Mouse (Mus musculus): ENCODE measurements around the gene Eed. TPM values are rescaled to one million over a fixed set of nuclear protein-coding genes. Genes with fewer than 3 reads are reported as not detected.
A peak's percentile ranks its signal among the peaks of the same experiment; 100 is the strongest.
"Not testable (repeated sequence)": the region's sequence is repeated elsewhere in the genome, so short reads cannot be mapped to it uniquely, and the experiment has no call there.

The Eed gene
- polyA plus RNA-seq, 1 experiment from 2014 or later, result 86.1 TPM

DNA sequence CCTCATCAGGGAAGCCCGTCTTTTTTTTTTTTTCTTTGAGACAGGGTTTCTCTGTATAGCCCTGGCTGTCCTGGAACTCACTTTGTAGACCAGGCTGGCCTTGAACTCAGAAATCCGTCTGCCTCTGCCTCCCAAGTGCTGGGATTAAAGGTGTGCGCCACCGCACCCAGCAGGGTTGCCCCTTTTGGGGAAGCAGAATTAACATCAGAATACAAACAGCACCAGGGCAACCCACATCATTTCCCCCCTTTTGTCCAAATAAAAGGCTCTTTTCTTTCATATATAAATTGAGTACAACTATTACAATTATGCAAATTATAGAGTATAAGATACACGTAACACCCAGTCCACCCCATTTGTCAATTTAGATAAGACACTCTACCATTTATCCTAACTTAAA lies 16.7 kb upstream of the Eed start:
- not testable (repeated sequence) for H3K27ac ChIP-seq (ENCODE audit: low read depth, low read length); H3K9ac ChIP-seq (ENCODE audit: low read depth, low read length); H3K4me3 ChIP-seq (ENCODE audit: low read length); H3K4me2 ChIP-seq (replicated peaks; ENCODE audit: low read depth, low read length); H3K9me3 ChIP-seq (ENCODE audit: control insufficient read depth, low read length); H3K27me3 ChIP-seq (ENCODE audit: control insufficient read depth, insufficient read depth, low read length); H3K4me1 ChIP-seq (ENCODE audit: control insufficient read depth, insufficient read depth, low read length); H3K36me3 ChIP-seq (ENCODE audit: control insufficient read depth, insufficient read depth, low read length); ATAC-seq (ENCODE audit: low FRiP score, low TSS enrichment)
- 34% methylated on average over 5 of the region's 5 CpGs for WGBS

DNA sequence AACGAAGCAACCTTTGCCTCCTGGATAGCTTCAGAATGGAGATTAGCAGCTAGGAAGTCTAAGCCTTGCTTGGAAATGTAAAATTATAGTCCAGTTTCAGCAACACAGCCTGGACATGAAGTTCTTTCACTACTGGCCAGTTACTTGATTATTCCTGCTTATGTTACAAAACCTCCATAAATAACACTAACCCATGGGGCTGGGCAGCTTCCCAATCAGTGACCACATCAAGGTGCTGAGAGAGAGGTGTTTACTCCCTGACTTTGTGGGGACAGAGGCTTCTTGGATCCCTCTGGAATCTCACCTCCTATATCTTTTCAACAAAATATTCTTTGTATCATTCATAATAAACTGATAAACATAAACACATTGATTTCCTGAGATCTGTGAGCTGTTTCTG lies 12.3 kb upstream of the Eed start:
- Histone ChIP-seq H3K4me1 (ENCODE audit: control insufficient read depth, insufficient read depth, low read length) (no peaks in the 10 kb centered on the region), H3K27me3 (ENCODE audit: control insufficient read depth, insufficient read depth, low read length) (no peaks in the 10 kb centered on the region), H3K4me2 (replicated peaks; ENCODE audit: low read depth, low read length) (no peak overlapping the region), H3K9me3 (ENCODE audit: control insufficient read depth, low read length) (no peaks in the 10 kb centered on the region), H3K36me3 (ENCODE audit: control insufficient read depth, insufficient read depth, low read length) (no peaks in the 10 kb centered on the region), H3K27ac (ENCODE audit: low read depth, low read length) (no peak overlapping the region), H3K4me3 (ENCODE audit: low read length) (no peak overlapping the region), H3K9ac (ENCODE audit: low read depth, low read length) (no peak overlapping the region)
- ATAC-seq (ENCODE audit: low FRiP score, low TSS enrichment), result no peak
- WGBS, result 86% methylated on average over 1 of the region's 1 CpGs

DNA sequence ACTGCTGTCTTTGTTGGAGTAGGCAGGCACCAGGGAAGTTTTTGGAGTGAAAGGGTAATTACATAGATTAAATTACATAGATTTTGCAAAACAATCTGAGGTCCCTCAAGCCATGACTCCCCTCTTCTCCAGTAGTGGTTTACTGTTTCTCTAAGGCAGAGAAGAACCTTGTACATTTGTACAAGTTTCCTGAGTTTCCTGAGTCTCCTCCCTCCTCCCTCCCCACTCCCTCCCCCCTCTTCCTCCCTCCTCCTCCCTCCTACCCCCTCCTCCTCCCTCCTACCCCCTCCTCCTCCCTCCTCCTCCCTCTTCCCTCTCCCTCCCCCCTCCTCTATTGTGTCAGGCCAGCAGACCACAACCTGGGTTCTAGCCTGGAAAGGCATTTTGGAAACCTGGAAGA lies 3.6 kb upstream of the Eed start:
- no peak overlapping the region for H3K9ac ChIP-seq (ENCODE audit: low read depth, low read length)
- ATAC-seq (ENCODE audit: low FRiP score, low TSS enrichment), result no peak
- H3K27me3 ChIP-seq (ENCODE audit: control insufficient read depth, insufficient read depth, low read length), result no peaks in the 10 kb centered on the region
- no peak overlapping the region; the same call in 1 of the 2 replicates for H3K27ac ChIP-seq (ENCODE audit: low read depth, low read length)
- H3K9me3 ChIP-seq (ENCODE audit: control insufficient read depth, low read length), result no peaks in the 10 kb centered on the region
- no peak overlapping the region for H3K4me3 ChIP-seq (ENCODE audit: low read length)
- no peak overlapping the region for H3K4me2 ChIP-seq (replicated peaks; ENCODE audit: low read depth, low read length)
- H3K4me1 ChIP-seq (ENCODE audit: control insufficient read depth, insufficient read depth, low read length), result no peaks in the 10 kb centered on the region
- no peaks in the 10 kb centered on the region for H3K36me3 ChIP-seq (ENCODE audit: control insufficient read depth, insufficient read depth, low read length)

DNA sequence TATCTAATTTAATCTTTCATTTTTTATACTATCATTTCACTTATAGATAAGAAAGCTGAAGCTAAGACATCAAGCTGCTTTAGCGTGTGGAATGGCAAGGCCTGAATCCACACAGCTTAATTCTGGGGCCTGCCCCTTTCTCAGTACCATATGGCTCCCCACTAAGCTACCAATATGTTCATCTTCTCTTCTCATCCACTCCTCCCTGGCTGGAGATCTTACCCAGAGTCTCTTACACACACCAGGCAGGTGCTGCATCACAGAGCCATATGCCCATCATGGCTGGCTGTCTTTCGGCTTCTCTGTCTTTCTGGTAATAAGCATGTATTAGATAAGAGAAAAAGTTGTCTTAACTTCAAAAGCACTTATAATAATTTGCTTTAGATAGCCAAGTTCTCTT lies 2.7 kb upstream of the Eed start:
- Histone ChIP-seq H3K4me1 (ENCODE audit: control insufficient read depth, insufficient read depth, low read length) (peaks cover 8% of the 10 kb centered on the region; the same call in 1 of the 2 replicates), H3K27me3 (ENCODE audit: control insufficient read depth, insufficient read depth, low read length) (no peaks in the 10 kb centered on the region), H3K9ac (ENCODE audit: low read depth, low read length) (no peak overlapping the region), H3K9me3 (ENCODE audit: control insufficient read depth, low read length) (no peaks in the 10 kb centered on the region), H3K4me3 (ENCODE audit: low read length) (no peak overlapping the region), H3K27ac (ENCODE audit: low read depth, low read length) (no peak overlapping the region), H3K36me3 (ENCODE audit: control insufficient read depth, insufficient read depth, low read length) (no peaks in the 10 kb centered on the region), H3K4me2 (replicated peaks; ENCODE audit: low read depth, low read length) (no peak overlapping the region)
- WGBS, result 91% methylated on average over 2 of the region's 2 CpGs
- no peak for ATAC-seq (ENCODE audit: low FRiP score, low TSS enrichment)

DNA sequence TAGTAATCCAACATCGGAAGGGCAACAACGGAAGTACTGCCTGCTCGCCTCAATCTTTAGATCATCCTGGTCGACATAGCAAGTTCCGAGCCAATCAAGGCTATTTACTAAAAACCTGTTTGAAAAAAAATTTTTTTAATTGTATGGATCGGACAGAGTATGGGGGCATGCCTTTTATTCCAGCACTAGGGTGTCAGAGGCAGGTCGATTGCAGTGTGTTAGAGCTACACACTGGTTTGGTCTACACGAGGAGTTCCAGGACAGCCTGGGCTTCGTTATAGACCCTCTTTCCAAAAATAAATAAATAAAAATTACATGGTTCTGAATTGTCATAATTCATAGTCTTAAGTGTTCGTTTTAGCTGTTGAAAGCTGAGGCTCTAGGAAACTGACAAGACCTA lies 774 bp upstream of the Eed start:
- peak overlapping the region; percentile 49 for H3K4me2 ChIP-seq (replicated peaks; ENCODE audit: low read depth, low read length)
- H3K27me3 ChIP-seq (ENCODE audit: control insufficient read depth, insufficient read depth, low read length), result no peaks in the 10 kb centered on the region
- H3K9ac ChIP-seq (ENCODE audit: low read depth, low read length), result peak overlapping the region; percentile 92
- peak; percentile 30; the same call in 1 of the 2 replicates for ATAC-seq (ENCODE audit: low FRiP score, low TSS enrichment)
- WGBS, result 10% methylated on average over 10 of the region's 10 CpGs
- H3K9me3 ChIP-seq (ENCODE audit: control insufficient read depth, low read length), result no peaks in the 10 kb centered on the region
- peaks cover 9% of the 10 kb centered on the region; the same call in 1 of the 2 replicates for H3K4me1 ChIP-seq (ENCODE audit: control insufficient read depth, insufficient read depth, low read length)
- peak overlapping the region; percentile 74 for H3K4me3 ChIP-seq (ENCODE audit: low read length)
- peak overlapping the region; percentile 100 for H3K27ac ChIP-seq (ENCODE audit: low read depth, low read length)
- peaks cover 4% of the 10 kb centered on the region; the same call in 1 of the 2 replicates for H3K36me3 ChIP-seq (ENCODE audit: control insufficient read depth, insufficient read depth, low read length)

DNA sequence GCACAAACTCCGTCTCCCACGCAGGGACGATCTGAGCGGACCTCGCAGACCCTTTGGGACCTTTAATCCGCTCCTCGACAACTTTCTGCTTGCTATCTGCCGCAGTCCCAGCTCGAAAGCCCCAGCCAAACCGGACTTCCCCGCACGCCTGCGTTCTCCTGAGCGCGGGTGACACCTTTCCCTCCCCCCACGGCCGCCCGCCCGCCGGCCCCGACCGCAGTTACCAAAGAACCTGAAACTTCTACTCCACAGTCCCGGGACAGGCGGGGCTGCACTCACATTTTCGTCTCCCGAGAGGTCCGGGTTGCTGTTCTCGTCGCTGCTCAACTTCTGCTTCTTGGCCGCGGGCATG lies 674 bp downstream of the Eed start:
- H3K9ac ChIP-seq (ENCODE audit: low read depth, low read length), result peak overlapping the region; percentile 92
- under 1% methylated on average over 31 of the region's 31 CpGs for WGBS
- H3K4me2 ChIP-seq (replicated peaks; ENCODE audit: low read depth, low read length), result peak overlapping the region; percentile 49
- no peaks in the 10 kb centered on the region for H3K9me3 ChIP-seq (ENCODE audit: control insufficient read depth, low read length)
- no peak; the same call in 1 of the 2 replicates for ATAC-seq (ENCODE audit: low FRiP score, low TSS enrichment)
- H3K27ac ChIP-seq (ENCODE audit: low read depth, low read length), result peak overlapping the region; percentile 100
- H3K4me1 ChIP-seq (ENCODE audit: control insufficient read depth, insufficient read depth, low read length), result peaks cover 9% of the 10 kb centered on the region; the same call in 1 of the 2 replicates
- no peaks in the 10 kb centered on the region for H3K27me3 ChIP-seq (ENCODE audit: control insufficient read depth, insufficient read depth, low read length)
- peak overlapping the region; percentile 74 for H3K4me3 ChIP-seq (ENCODE audit: low read length)
- H3K36me3 ChIP-seq (ENCODE audit: control insufficient read depth, insufficient read depth, low read length), result peaks cover 16% of the 10 kb centered on the region

DNA sequence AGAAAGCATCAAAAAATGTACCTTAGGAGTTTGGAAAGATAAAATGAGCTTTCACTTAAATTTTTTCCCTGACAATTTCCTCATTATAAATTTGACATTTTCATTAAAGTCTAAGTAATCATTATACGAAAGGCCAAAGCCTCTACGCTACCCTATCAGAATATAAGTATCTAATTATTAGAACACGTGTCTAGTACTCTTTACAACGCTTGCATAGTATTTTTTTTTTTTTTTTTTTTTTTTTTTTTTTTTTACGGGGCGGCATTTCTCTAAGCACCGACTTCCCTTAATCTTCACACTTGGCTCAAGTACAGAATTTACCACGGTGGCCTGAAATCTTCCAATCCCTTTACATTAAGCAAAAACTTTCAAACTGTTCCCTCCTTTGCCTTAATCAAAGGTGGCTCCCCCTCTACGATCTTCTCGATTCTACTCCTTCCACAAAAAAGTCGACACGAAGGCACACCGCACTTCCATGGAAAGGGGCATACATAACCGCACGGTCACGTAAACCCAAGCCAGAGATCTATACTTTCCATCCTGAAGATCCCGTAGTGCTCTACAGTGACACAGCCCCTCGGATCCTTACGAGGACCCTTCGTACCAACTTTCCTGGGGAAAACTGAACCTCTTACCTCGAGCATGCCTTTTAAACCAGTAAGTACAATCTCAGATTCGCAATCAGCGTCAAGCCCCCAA lies 1.2 kb downstream of the Eed start:
- Histone ChIP-seq H3K36me3 (ENCODE audit: control insufficient read depth, insufficient read depth, low read length) (peaks cover 19% of the 10 kb centered on the region), H3K4me2 (replicated peaks; ENCODE audit: low read depth, low read length) (peak overlapping the region; percentile 49), H3K27me3 (ENCODE audit: control insufficient read depth, insufficient read depth, low read length) (no peaks in the 10 kb centered on the region), H3K27ac (ENCODE audit: low read depth, low read length) (peak overlapping the region; percentile 100), H3K4me3 (ENCODE audit: low read length) (peak overlapping the region; percentile 74), H3K9me3 (ENCODE audit: control insufficient read depth, low read length) (no peaks in the 10 kb centered on the region), H3K4me1 (ENCODE audit: control insufficient read depth, insufficient read depth, low read length) (peaks cover 9% of the 10 kb centered on the region; the same call in 1 of the 2 replicates), H3K9ac (ENCODE audit: low read depth, low read length) (peak overlapping the region; percentile 92)
- no peak for ATAC-seq (ENCODE audit: low FRiP score, low TSS enrichment)
- 4% methylated on average over 23 of the region's 23 CpGs for WGBS

DNA sequence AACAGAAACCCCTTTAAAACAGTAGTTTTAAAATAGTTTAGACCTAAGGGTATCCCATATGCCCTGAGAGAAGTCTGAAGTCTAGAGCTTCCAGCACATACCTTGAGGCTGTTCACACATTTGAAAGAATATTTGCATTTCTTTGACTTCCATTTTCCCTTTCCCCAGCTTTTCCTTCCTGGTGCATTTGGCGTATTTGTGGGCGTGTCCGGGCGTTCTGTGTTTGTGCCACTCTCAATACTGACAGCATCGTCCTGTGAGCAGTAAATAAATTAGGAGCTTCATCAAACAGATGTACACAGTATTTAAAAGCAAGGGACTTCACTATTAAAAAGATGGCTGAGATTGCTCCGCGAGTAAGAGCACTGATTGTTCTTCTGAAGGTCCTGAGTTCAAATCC lies 4.0 kb downstream of the Eed start:
- Histone ChIP-seq H3K27me3 (ENCODE audit: control insufficient read depth, insufficient read depth, low read length) (no peaks in the 10 kb centered on the region), H3K4me3 (ENCODE audit: low read length) (no peak overlapping the region), H3K4me1 (ENCODE audit: control insufficient read depth, insufficient read depth, low read length) (peaks cover 9% of the 10 kb centered on the region; the same call in 1 of the 2 replicates), H3K9ac (ENCODE audit: low read depth, low read length) (no peak overlapping the region), H3K9me3 (ENCODE audit: control insufficient read depth, low read length) (no peaks in the 10 kb centered on the region), H3K27ac (ENCODE audit: low read depth, low read length) (no peak overlapping the region), H3K36me3 (ENCODE audit: control insufficient read depth, insufficient read depth, low read length) (peaks cover 40% of the 10 kb centered on the region), H3K4me2 (replicated peaks; ENCODE audit: low read depth, low read length) (no peak overlapping the region)
- ATAC-seq (ENCODE audit: low FRiP score, low TSS enrichment), result no peak
- WGBS, result 95% methylated on average over 7 of the region's 7 CpGs

DNA sequence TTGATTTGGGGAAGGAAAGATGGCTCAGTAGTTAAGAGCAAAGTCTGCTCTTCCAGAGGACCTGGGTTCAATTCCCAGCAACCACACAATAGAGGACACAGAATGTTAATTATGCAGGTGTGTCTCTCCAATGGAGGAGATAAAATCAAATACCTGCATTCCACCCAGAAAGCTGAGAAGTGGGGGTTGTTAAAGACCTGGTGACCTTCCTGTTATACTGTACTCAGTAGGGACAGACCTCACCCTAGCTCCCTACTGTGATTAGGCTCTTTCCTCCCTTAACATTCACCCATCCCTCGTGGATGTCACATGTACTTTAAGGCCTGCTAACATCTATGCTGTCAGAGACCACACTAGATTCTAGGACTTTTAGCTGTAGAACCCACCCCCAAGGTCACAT lies 5.2 kb downstream of the Eed start:
- peaks cover 9% of the 10 kb centered on the region; the same call in 1 of the 2 replicates for H3K4me1 ChIP-seq (ENCODE audit: control insufficient read depth, insufficient read depth, low read length)
- peaks cover 46% of the 10 kb centered on the region for H3K36me3 ChIP-seq (ENCODE audit: control insufficient read depth, insufficient read depth, low read length)
- no peak overlapping the region for H3K9ac ChIP-seq (ENCODE audit: low read depth, low read length)
- no peaks in the 10 kb centered on the region for H3K27me3 ChIP-seq (ENCODE audit: control insufficient read depth, insufficient read depth, low read length)
- no peak overlapping the region for H3K4me2 ChIP-seq (replicated peaks; ENCODE audit: low read depth, low read length)
- H3K4me3 ChIP-seq (ENCODE audit: low read length), result no peak overlapping the region
- no peaks in the 10 kb centered on the region for H3K9me3 ChIP-seq (ENCODE audit: control insufficient read depth, low read length)
- ATAC-seq (ENCODE audit: low FRiP score, low TSS enrichment), result no peak
- WGBS, result 95% methylated on average over 1 of the region's 1 CpGs
- H3K27ac ChIP-seq (ENCODE audit: low read depth, low read length), result no peak overlapping the region
